Mouse (Mus musculus): ENCODE measurements around the gene Jph2. TPM values are rescaled to one million over a fixed set of nuclear protein-coding genes. Genes with fewer than 3 reads are reported as not detected.

The Jph2 gene
- polyA plus RNA-seq, 1 experiment from 2014 or later: 0.52 TPM

GRCm38 (mm10) chr2:163353731-163354130 lies 44.1 kb downstream of the Jph2 start:
- no peaks in the 10 kb centered on the region for H3K27me3 ChIP-seq (replicated peaks; ENCODE audit: low read depth, poor library complexity, severe bottlenecking)
- no peaks in the 10 kb centered on the region for H3K9me3 ChIP-seq
- H3K4me1 ChIP-seq: peaks cover 9% of the 10 kb centered on the region
- no peak overlapping the region for H3K27ac ChIP-seq (replicated peaks)
- WGBS: 22% methylated on average over 7 of the region's 7 CpGs
- DNase-seq (ENCODE audit: low spot score): peak; percentile 24
- no peak overlapping the region for H3K4me3 ChIP-seq
- H3K36me3 ChIP-seq (replicated peaks): no peaks in the 10 kb centered on the region

GRCm38 (mm10) chr2:163350443-163350842 lies 47.4 kb downstream of the Jph2 start:
- Histone ChIP-seq H3K9me3 (no peaks in the 10 kb centered on the region), H3K27ac (replicated peaks) (no peak overlapping the region), H3K36me3 (replicated peaks) (no peaks in the 10 kb centered on the region), H3K27me3 (replicated peaks; ENCODE audit: low read depth, poor library complexity, severe bottlenecking) (no peaks in the 10 kb centered on the region), H3K4me3 (no peak overlapping the region), H3K4me1 (peaks cover 9% of the 10 kb centered on the region)
- no peak for DNase-seq (ENCODE audit: low spot score)
- 57% methylated on average over 5 of the region's 5 CpGs for WGBS

- no peak for DNase-seq (ENCODE audit: low spot score)
Measured at GRCm38 (mm10) chr2:163349411-163349810, 48.4 kb downstream of the Jph2 start.

GRCm38 (mm10) chr2:163348677-163349076 lies 49.1 kb downstream of the Jph2 start:
- no peaks in the 10 kb centered on the region for H3K27me3 ChIP-seq (replicated peaks; ENCODE audit: low read depth, poor library complexity, severe bottlenecking)
- H3K9me3 ChIP-seq: no peaks in the 10 kb centered on the region
- 80% methylated on average over 7 of the region's 7 CpGs for WGBS
- peaks cover 4% of the 10 kb centered on the region for H3K4me1 ChIP-seq
- no peak overlapping the region for H3K27ac ChIP-seq (replicated peaks)
- no peaks in the 10 kb centered on the region for H3K36me3 ChIP-seq (replicated peaks)
- no peak for DNase-seq (ENCODE audit: low spot score)
- no peak overlapping the region for H3K4me3 ChIP-seq

More at GRCm38 (mm10) chr2:163349411-163349810, 48.4 kb downstream of the Jph2 start:
- WGBS: 76% methylated on average over 9 of the region's 9 CpGs
- Histone ChIP-seq H3K27ac (replicated peaks) (no peak overlapping the region), H3K4me3 (no peak overlapping the region), H3K36me3 (replicated peaks) (no peaks in the 10 kb centered on the region), H3K9me3 (no peaks in the 10 kb centered on the region), H3K4me1 (peaks cover 9% of the 10 kb centered on the region), H3K27me3 (replicated peaks; ENCODE audit: low read depth, poor library complexity, severe bottlenecking) (no peaks in the 10 kb centered on the region)

GRCm38 (mm10) chr2:163347517-163348184 lies 50.1 kb downstream of the Jph2 start:
- no peaks in the 10 kb centered on the region for H3K4me1 ChIP-seq
- no peak overlapping the region for H3K4me3 ChIP-seq
- WGBS: 88% methylated on average over 8 of the region's 8 CpGs
- no peaks in the 10 kb centered on the region for H3K27me3 ChIP-seq (replicated peaks; ENCODE audit: low read depth, poor library complexity, severe bottlenecking)
- H3K9me3 ChIP-seq: no peaks in the 10 kb centered on the region
- no peaks in the 10 kb centered on the region for H3K36me3 ChIP-seq (replicated peaks)
- no peak overlapping the region for H3K27ac ChIP-seq (replicated peaks)
- DNase-seq (ENCODE audit: low spot score): no peak

- no peaks in the 10 kb centered on the region for H3K9me3 ChIP-seq
- peaks cover 2% of the 10 kb centered on the region for H3K27me3 ChIP-seq (replicated peaks; ENCODE audit: low read depth, poor library complexity, severe bottlenecking)
- WGBS: 79% methylated on average over 11 of the region's 11 CpGs
- H3K4me1 ChIP-seq: no peaks in the 10 kb centered on the region
- H3K4me3 ChIP-seq: no peak overlapping the region
- no peaks in the 10 kb centered on the region for H3K36me3 ChIP-seq (replicated peaks)
- H3K27ac ChIP-seq (replicated peaks): no peak overlapping the region
- DNase-seq (ENCODE audit: low spot score): no peak
Measured at GRCm38 (mm10) chr2:163346497-163346896, 51.3 kb downstream of the Jph2 start.

- H3K4me1 ChIP-seq: 0 out of 2 replicates have a peak, but pooled peaks cover 3% of the 10 kb centered on the region
- peaks cover 16% of the 10 kb centered on the region for H3K27me3 ChIP-seq (replicated peaks; ENCODE audit: low read depth, poor library complexity, severe bottlenecking)
- no peaks in the 10 kb centered on the region for H3K36me3 ChIP-seq (replicated peaks)
- no peak for DNase-seq (ENCODE audit: low spot score)
- no peaks in the 10 kb centered on the region for H3K9me3 ChIP-seq
- no peak overlapping the region for H3K4me3 ChIP-seq
- no peak overlapping the region for H3K27ac ChIP-seq (replicated peaks)
- WGBS: 83% methylated on average over 13 of the region's 13 CpGs
Measured at GRCm38 (mm10) chr2:163344976-163345660, 52.7 kb downstream of the Jph2 start.

- H3K27me3 ChIP-seq (replicated peaks; ENCODE audit: low read depth, poor library complexity, severe bottlenecking): peaks cover 30% of the 10 kb centered on the region
- H3K4me3 ChIP-seq: no peak overlapping the region
- DNase-seq (ENCODE audit: low spot score): peak; percentile 53
- H3K27ac ChIP-seq (replicated peaks): no peak overlapping the region
- H3K36me3 ChIP-seq (replicated peaks): no peaks in the 10 kb centered on the region
- H3K9me3 ChIP-seq: no peaks in the 10 kb centered on the region
- peaks cover 12% of the 10 kb centered on the region for H3K4me1 ChIP-seq
- WGBS: 84% methylated on average over 4 of the region's 4 CpGs
Measured at GRCm38 (mm10) chr2:163343671-163344070, 54.1 kb downstream of the Jph2 start.

GRCm38 (mm10) chr2:163340263-163340662 lies 57.5 kb downstream of the Jph2 start:
- Histone ChIP-seq H3K4me1 (peaks cover 12% of the 10 kb centered on the region), H3K27me3 (replicated peaks; ENCODE audit: low read depth, poor library complexity, severe bottlenecking) (peaks cover 62% of the 10 kb centered on the region)
- 26% methylated on average over 9 of the region's 9 CpGs for WGBS

GRCm38 (mm10) chr2:163332368-163333055 lies 65.3 kb downstream of the Jph2 start:
- no peak overlapping the region for H3K27ac ChIP-seq (replicated peaks)
- peaks cover 5% of the 10 kb centered on the region; the same call in 1 of the 2 replicates for H3K4me1 ChIP-seq
- H3K4me3 ChIP-seq: no peak overlapping the region
- DNase-seq (ENCODE audit: low spot score): no peak
- peaks cover 28% of the 10 kb centered on the region for H3K27me3 ChIP-seq (replicated peaks; ENCODE audit: low read depth, poor library complexity, severe bottlenecking)
- no peaks in the 10 kb centered on the region for H3K9me3 ChIP-seq
- no peaks in the 10 kb centered on the region for H3K36me3 ChIP-seq (replicated peaks)
- 71% methylated on average over 13 of the region's 13 CpGs for WGBS

More at GRCm38 (mm10) chr2:163340263-163340662, 57.5 kb downstream of the Jph2 start:
- DNase-seq (ENCODE audit: low spot score): peak; percentile 83
- no peak overlapping the region for H3K4me3 ChIP-seq
- no peak overlapping the region for H3K27ac ChIP-seq (replicated peaks)
- no peaks in the 10 kb centered on the region for H3K36me3 ChIP-seq (replicated peaks)
- no peaks in the 10 kb centered on the region for H3K9me3 ChIP-seq

GRCm38 (mm10) chr2:163331423-163331822 lies 66.4 kb downstream of the Jph2 start:
- no peaks in the 10 kb centered on the region for H3K9me3 ChIP-seq
- no peak overlapping the region for H3K4me3 ChIP-seq
- 88% methylated on average over 6 of the region's 6 CpGs for WGBS

GRCm38 (mm10) chr2:163330742-163331141 lies 67.1 kb downstream of the Jph2 start:
- Histone ChIP-seq H3K9me3 (no peaks in the 10 kb centered on the region), H3K36me3 (replicated peaks) (no peaks in the 10 kb centered on the region; the same call in 1 of the 2 replicates), H3K27me3 (replicated peaks; ENCODE audit: low read depth, poor library complexity, severe bottlenecking) (peaks cover 10% of the 10 kb centered on the region), H3K4me1 (peaks cover 5% of the 10 kb centered on the region; the same call in 1 of the 2 replicates), H3K4me3 (no peak overlapping the region), H3K27ac (replicated peaks) (no peak overlapping the region)
- DNase-seq (ENCODE audit: low spot score): peak; percentile 28
- WGBS: 26% methylated on average over 7 of the region's 7 CpGs

More at GRCm38 (mm10) chr2:163331423-163331822, 66.4 kb downstream of the Jph2 start:
- Histone ChIP-seq H3K36me3 (replicated peaks) (no peaks in the 10 kb centered on the region; the same call in 1 of the 2 replicates), H3K27ac (replicated peaks) (no peak overlapping the region), H3K27me3 (replicated peaks; ENCODE audit: low read depth, poor library complexity, severe bottlenecking) (peaks cover 17% of the 10 kb centered on the region), H3K4me1 (peaks cover 5% of the 10 kb centered on the region; the same call in 1 of the 2 replicates)
- DNase-seq (ENCODE audit: low spot score): no peak

Measured in embryonic facial prominence, embryonic 10.5 days (tissue).